Mouse (Mus musculus): ENCODE results near the gene Adamts5.

Adamts5 gene

DNA sequence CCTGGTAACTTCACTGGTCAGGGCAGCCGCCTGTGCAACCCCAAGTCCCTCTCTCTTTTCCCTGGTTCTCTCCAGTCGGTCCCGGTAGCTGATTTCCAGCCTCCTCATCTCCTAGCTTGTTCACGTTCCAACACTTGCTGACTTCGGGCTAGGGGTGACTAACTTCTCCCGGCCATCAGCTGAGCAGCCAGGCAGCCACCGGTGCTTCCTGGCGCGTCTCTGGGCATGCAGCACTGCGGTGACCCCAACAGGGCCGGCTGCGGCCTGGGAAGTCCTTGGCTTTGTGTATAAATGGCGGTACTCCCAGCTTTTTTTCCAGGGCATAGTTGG is at the start of gene Adamts5:
Gene Adamts5 (minus strand): TSS at position 248 of the 330 bp plus-strand sequence.
- peak in 1 of 2 experiments; percentile 3 for DNase-seq

DNA sequence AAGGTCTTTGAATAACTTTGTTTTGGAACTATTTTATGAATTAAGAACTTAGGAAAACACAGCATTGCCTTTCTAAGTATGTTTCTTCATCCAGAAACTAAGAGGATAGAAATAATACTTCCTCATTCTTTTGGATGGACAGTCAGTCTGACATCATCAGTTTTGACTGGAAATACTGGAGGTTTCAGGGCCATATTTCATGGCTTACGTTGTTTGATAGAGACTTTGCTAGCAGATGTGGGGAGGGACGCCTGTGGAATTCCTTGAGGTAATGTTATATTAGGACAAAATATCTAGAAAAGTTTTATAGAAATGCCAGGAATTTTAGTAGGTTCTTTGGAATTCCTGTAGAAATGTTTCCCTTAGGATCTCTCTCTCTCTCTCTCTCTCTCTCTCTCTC is 48.7 kb upstream of the Adamts5 start:
- no peak for DNase-seq

DNA sequence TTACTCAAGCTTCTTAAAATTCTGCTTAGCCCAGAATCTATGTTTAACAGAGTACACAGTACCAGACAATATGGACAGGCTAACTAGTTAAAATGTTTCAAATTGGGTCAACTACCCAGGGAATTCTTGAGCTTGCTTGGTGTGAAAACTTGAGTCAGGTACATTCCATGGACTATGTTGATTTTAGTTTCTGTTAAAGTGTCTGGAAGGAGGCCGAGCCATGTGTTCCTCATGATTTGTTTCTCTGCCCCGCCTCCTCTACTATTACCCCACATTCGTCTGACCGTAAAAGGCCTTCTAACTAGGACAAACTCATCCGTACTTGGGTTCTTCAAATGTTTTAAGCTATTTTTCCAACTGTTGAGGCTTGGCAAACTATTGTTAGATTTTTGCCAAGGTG is 24.4 kb upstream of the Adamts5 start:
- DNase-seq, result no peak

DNA sequence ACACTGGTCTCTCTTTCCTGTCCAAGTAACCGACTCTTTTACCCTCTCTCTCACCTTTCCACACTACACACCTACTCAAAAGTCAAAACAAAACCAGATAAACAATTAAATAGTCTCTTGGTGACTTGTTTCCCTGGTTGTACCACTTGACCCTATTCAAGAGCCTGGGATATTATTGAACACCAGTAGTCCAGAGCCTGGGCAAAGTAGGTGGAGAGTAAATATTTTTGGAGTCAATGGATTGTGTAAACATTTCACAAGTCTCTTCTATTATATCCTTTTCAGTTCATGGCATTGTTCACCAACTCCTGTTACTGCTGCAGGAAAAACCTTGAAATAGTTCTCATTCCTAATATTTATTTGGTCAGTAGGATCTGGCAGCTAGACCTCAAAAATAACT is 20.8 kb upstream of the Adamts5 start:
- no peak for DNase-seq

DNA sequence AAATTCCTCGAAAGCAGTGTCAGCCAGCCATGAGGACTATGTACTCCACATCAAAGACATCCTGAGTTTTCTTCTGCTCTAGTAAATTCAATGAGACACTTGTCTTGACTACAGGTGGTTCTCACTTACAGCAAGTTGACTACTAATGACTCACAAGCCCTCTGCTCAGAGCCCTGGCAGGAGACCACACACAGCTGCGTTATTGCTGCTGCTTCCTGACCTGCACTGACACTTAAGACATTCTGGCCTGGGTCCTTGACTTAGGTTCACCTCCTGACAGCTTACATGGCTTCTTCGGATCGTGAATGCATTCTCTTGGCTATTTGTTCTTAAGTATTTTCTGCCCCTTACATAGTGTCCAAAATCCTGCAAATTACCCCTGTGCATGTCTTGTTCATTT is 18.5 kb upstream of the Adamts5 start:
- DNase-seq, result no peak

DNA sequence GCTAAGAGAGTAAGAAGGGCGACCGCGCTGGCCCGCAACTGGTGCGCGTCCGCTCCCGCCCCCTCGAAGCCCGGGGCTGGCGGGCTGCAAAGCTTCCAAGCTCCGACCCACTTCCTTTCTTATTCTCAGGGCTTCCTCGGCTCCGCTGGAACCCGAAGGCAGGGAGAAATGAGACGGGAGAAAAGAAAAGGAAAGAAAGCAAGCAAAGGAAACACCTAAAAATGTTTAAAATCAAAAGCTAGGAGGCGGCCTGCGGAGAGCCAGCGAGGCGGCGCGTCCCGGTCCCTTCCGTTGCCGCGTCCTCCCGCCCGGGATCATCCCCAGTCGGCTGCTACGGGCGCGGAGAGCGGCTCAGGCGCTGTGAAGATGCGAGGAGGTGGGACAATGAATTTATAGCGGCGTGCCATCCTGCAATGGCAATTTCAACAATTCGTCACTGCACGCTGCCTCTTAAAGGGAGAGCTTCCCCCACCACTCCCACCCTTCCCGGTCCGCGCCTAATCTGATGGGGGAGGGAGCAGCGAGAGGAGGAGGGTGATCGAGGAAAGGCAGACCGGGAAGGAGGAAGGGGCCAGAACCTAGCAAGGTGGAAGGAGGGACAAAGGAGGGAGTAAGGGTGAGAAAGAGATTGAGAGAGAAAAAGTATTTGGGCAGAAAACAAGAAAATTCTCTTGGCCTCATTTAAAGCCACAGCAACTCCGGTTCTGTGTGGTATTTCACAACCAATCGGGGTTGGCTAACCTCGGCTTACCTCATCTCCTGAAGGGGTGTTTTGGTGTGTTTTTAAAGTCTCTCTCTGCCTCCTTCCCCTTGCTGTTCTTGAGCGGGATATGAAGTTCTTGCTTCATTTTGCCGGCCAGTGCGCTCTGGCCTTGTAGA is 687 bp downstream of the Adamts5 start:
- peak; percentile 29 to 35 for DNase-seq

DNA sequence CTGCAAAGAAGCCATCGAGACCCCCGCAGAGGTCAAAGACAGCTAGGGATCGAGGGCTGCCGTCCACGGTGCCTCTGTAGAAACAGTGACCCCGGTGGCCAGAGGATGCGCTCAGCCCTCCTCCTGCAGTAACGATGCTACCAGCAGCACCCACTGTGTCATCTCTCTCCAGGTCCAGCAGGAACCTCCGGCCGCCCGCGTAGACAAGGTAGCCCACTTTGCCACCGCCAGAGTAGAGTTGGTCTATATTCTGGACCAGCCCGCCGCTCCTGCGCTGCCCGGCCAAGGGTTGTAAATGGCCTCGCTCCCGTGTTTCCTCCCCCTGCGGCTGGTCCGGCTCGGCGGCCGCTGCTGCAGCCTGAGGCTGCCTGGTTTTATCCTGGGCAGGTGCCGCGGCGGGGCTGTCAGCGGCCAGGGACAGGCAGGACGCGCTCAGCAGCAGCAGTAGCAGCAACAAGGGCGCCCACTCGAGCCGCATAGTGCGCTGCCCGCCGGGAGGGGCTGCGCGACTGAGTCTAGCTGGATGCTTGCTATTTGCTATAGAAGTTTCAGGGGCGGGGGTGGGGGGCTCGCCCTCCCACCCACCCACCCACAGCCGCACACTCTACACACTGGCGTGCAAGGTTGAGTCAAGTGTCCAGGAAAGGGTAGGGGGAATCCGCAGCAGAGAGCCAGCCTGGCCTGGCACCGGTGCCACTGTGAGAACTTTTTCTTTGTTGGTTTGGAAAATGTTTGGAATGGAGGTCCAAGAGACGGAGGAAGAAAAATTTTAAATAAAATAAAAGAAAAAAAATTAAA is 1.6 kb downstream of the Adamts5 start:
- DNase-seq, result peak; percentile 24 to 29

DNA sequence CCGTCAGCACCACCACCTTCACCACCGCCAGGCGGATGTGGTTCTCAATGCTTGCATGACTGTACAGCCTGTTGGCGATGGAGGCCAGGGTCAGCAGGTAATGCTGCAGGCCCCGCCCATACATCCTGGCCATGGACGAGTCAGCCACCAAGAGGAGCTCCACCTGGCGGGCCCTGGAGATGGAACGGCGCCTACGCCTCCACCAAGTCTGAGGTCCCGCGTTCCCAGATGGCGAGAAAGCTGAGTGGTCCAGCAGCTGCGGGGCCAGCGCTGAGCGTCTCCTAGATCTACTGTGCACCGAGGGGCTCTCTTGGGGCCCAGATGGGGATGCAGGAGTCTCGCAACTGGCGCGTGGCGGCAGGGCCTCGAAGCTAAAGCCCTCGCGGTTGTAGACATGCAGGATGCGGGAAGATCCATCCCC is 2.3 kb downstream of the Adamts5 start:
- peak; percentile 29 to 38 for DNase-seq

DNA sequence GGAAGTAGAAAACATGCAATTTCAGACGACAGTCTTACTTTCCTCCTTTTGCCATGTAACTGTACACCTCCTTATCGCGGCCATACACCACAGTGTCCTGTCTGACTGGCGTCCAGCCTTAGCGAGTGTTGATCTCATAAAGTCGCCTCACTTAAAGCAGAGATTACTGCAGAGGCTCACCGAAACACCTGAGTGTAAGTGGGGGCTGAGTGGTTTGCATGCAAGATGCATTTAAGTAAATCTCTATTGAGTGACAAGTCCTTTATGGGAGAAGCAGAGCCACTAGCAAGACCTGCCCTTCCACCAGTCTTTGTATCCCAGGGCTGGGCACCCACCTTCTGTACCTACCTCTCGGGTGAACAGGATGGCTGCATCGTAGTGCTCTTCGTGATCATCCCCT is 2.8 kb downstream of the Adamts5 start:
- DNase-seq, result no peak

DNA sequence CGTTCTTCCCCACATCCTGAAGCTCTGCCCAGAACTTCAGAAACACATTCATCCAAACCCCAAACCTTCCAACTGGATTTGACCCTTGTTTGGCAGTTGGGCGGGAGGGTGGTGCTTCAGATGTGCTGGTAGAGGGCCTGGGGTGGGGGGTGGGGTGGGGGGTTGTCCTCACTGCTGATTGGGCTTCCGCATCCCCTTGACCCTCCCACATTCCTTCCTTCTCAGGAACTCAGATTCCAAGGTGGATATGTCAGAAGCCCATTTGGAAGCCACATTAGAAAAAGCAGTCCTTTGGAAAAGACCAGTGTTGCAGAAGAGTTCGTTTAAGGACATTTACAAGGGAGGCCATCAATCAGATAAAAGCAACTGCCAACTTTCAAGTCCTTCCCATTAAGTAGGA is 3.2 kb downstream of the Adamts5 start:
- DNase-seq, result no peak

DNA sequence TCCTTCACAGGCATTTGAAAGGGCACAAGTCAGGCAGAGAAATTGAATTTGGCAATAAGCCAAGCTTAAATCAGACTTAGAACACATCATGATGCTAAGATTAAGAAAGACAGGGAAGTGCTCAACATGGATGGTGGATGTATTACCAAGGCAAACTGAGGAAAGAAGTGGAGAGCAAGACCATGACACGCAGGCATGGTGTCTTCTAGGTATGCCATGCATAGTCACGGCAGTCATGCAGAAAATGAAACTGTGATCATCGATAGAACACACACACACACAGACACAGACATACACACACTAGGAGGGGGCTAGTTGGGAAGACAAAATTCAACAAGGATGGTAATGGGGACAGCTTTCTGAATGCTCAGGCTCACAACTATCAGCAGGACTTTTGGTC is 3.8 kb downstream of the Adamts5 start:
- no peak for DNase-seq

DNA sequence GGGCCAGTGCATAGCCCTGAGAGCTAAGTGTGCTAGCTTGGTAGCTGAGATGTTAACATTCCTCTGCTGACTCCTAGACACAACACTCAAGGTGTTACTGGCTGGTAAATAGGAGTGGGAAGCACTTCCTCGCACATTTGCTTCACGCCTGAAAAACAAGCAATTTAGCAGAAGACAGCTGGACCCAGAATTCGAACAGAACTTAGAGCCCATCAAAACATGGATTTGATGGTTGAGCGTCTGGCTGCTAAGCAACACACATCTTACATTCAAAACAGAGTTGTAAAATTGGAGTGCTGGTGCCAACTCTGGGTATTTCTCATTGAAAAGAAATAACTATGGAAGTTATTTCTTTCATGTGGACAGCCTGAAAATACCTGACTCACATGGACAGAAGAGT is 5.7 kb downstream of the Adamts5 start:
- no peak for DNase-seq

DNA sequence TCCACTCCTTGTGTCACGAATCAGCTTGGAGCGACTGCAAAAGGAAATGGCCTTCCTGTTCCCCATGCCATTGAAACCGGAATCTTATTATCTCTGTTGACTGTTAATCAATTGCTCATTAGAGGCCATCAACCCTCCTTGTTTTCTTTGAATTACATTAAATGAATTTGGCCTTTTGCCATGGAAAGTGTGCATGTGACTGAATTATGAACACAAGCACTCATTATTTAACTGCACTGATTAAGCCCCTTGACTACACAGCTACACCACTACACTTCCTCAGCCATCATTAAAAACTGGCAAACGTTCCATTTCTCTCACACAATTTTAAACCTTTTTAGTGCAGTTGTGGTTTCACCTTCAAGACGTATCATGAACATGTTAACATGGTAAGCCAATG is 11.8 kb downstream of the Adamts5 start:
- no peak for DNase-seq

DNA sequence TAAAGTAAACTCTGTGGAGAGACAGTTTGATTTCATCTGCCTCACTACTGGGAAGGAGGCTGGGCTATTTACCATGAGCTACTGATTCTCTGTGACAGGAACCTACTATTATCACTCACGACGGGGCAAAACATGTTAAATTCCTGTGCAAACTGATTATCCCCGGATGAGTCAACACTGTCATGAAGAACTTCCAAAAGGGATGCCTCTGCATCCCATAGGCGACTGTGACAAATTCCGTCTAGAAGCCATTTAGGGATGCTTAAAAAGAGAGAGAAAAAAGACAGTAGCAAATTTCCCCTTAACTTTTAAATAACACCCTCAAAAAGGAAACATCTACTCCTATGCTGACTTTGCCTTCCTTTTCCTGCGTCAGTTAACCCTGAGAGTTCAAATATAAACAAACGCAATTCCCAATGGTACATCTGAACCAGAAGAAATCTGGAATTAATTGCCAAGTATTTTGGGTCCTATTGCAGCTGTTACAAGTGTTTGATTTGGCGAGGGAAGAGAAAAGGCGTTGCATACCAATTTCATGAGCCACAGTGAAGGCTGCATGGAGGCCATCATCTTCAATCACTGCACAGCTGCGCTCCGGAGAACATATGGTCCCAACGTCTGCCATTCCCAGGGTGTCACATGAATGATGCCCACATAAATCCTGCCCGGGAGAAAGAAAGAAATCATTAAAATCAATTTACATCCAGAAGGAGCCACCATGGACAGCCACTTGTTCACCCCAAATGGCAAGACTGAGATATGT is 14.2 kb downstream of the Adamts5 start:
- DNase-seq, result no peak

DNA sequence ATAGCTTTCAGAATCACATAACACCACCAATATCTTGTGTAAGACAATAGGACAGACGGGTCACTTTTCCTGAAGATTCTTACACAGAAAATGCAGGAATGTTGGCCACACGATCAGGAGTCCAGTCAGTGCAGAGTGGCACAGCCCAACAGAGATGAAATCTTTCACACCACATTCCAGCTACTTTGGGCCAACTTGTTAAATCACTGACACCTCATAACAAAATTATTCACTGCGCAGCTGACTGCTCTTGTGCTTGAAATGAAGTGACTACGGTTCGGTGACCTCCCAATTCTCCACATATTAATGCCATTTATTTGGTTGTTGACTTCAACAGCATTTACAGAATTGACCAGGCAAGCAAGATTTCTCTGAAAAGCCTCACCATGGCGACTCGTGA is 22.6 kb downstream of the Adamts5 start:
- DNase-seq, result no peak

DNA sequence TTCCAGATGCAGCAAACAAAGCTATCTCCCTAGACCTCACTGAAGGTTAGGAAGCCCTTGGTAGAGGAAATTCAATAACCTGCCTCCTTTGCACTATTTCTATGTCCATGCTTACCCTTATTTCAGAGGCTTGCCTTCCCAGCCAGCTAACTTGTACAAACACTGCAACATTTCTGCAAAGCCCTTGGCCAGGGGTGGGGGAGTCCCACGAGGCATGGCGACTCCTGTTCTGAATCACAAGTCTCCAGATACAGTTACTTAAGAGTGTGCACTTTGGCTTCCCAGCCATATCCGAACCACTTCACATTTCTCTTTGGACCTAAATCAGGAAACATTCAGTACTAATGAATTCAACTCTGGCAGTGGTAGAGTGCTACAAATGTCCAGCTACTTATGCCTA is 27.5 kb downstream of the Adamts5 start:
- DNase-seq, result no peak

DNA sequence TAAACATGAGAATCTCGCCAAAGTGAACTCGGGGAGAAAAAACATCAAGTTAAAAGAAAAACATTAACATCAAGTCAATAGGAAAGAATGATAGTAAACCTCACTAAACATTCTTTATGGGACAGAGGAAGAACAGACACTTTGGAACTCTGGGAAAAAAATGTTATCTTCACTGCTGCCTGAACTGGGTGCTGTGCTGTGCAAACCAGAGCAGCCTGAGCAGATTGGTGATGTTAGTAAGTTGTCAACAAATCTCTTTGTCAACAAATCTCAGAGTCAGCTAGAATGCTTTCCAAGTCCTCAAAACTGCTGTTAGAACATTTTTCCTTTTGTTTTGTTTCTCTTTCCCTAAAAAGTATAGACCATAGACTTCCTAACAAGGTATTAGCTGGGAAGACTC is 29.7 kb downstream of the Adamts5 start:
- no peak for DNase-seq

DNA sequence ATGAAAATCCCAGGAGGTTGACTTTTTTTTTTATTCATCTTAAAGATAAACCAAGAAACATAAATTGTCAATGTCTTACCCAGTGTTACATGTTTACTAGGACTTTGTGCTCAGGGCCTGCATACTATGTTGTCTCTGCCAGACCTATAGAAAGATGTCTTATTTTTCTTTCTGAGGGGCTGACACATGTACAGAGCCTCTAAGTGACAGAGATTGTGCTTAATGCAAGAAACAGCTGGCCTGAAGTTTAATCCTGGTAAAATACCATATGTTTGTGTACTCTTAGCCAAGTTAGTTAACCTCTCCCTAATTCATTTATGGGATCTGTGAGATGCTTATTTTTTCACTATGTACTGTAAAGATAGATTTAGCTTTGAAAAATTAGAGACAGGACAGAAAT is 30.4 kb downstream of the Adamts5 start:
- no peak for DNase-seq

DNA sequence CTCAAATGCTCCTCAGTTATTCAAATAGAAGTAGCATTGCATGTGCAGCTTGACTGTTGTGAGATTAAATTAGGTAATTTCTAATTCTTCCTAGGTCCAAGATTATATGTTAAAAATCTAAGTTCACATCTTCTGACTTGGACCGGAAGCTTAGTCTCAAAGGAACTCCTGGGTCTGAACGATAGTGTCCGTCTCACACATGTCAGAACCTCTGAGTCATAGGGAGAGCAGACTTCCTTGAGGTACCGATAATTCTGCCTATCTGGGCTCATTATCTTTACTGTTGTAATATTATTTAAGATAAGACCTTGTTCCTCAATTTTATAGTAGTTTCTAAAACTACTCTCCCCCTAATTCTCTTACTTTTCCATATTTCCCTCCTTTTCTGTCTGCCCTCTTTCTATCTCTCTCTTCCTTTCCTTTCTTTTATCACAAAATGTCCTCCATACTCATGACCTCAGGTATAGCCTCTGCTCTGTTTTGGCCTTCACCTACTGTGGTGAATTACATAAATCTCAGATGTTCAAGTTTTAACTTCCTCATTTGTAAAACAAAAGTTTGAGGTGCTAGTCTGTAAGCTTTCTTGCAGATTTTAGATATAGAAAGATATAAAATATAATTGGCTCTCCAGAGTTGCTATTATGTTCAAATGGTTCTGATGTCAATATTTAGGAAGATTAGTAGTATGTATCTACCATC is 36.8 kb downstream of the Adamts5 start:
- no peak for DNase-seq

DNA sequence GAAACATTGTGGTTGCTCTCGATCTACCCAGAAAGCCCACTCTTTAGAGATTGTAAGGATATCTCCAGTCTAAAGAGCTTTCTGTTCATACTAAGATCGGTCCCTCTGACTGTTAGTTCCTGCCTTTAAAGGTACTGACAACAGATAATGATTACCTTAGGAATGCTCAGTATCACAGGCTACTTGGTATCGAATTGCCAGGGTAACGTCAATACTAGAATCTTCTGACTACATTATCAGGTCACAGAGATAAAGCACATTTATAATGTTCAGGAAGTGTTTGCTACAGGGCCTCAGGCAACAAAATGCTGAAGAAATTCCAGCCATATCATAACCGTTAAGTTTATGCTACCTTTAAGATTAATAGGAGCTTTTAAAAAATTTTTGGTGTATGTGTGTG is 47.1 kb downstream of the Adamts5 start:
- no peak for DNase-seq

DNA sequence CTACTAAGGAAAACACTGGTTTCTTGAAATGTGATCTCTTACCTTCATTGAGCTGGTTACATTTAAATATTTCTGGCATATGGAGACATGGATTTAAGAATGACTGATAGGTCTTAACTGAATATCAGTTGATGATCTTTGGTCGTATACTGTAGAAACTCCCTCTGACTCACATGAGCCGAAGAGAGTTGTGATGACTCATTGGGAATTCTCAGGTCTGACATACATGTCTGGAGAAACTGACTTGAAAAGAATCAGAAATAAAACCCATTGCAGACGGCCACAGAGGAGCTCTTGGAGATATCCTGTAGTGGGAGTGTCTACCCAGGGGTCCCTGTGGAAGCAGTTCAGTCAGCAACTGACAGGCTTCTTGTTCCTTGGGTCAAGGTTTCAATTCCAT is 74.6 kb downstream of the Adamts5 start:
- no peak for DNase-seq

DNA sequence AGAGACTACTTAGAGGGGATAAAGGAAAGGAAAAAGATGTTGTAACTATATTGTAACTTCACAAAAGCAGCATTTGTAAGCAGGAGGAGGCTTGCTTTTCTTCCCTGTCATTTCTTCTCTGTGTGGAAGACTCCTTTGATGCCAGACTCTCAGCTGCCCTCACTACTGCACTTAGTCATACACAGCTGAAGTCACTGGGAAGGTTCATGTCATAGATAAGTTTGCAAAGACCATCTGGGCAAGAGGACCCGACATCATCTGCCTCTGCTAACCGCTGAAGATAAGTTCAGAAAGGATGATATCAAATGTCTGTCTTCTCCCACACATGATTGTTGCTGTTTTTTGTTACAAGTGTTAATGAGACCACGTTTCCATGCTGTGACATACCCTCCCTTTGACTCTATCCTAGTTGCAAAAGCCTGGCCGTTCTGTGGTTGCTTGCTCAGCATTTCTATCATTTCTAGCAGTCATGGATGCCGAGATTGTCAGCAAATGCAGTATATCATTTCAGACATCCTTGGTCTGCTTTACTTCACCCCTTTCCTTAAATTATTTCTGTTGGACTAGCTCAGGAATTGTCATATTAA is 79.2 kb downstream of the Adamts5 start:
- no peak for DNase-seq
